Mouse (Mus musculus) hindlimb bud, embryonic 11.5 days (tissue): Measurements from ENCODE around the gene Dthd1.

Experiments used
- DNase-seq: peaks from one replicate; pipeline ENCODE4 v3.0.0-alpha.2; 2012; ENCODE audit warnings: low read depth, low spot score; ENCODE audit errors: extremely low spot score

Dthd1 gene

GRCm38 (mm10) chr5:62858282-62858681 is 44.7 kb downstream of the Dthd1 start:
- DNase-seq: no peak

GRCm38 (mm10) chr5:62864348-62864747 is 50.7 kb downstream of the Dthd1 start:
- no peak for DNase-seq

GRCm38 (mm10) chr5:62867003-62867402 is 53.4 kb downstream of the Dthd1 start:
- DNase-seq: no peak

- no peak for DNase-seq
Observed at GRCm38 (mm10) chr5:62879530-62879929, 65.9 kb downstream of the Dthd1 start.

GRCm38 (mm10) chr5:62895326-62895725 is 81.7 kb downstream of the Dthd1 start:
- DNase-seq: no peak

GRCm38 (mm10) chr5:62906954-62907353 is 93.3 kb downstream of the Dthd1 start:
- DNase-seq: no peak

- no peak for DNase-seq
Observed at GRCm38 (mm10) chr5:62909074-62909473, 95.5 kb downstream of the Dthd1 start.

- DNase-seq: no peak
Observed at GRCm38 (mm10) chr5:62924616-62925015, 111.0 kb downstream of the Dthd1 start.
